In genomic region chr9:44405011-44405410, GRCm38 (mm10) we compare ENCODE assay signal across 25 mouse cellular contexts. TPM values are rescaled to one million over a fixed set of nuclear protein-coding genes. Genes with fewer than 3 reads are reported as not detected.
DNase-seq lines count a peak whose midpoint lies in the region; ATAC-seq and TF ChIP-seq lines count a peak whose summit lies in the region.
"Had no signal": no experiment of that assay in that cellular context is flagged by ENCODE, and none has a peak within 500 bp of the region (broad histone marks: within the 10 kb centered on the region; RNA-seq: fewer than 3 reads in every experiment).

No protein-coding gene starts in this region.

- no peak for ATAC-seq in hindbrain, embryonic 15.5 days (ENCODE audit: low FRiP score, low read depth)
- no peak for ATAC-seq in hindbrain, postnatal 0 days
- ATAC-seq in liver, embryonic 12.5 days, result no peak
- ATAC-seq: activated CD4-positive, CD25-positive, alpha-beta regulatory T cell, adult 4 months; CD4-positive, CD25-positive, alpha-beta regulatory T cell, adult 4 months; forebrain, embryonic 13.5 days; Patski had no signal

- H3K9ac ChIP-seq in hindbrain, embryonic 15.5 days, result no peak overlapping the region
- H3K9ac ChIP-seq in hindbrain, postnatal 0 days (replicated peaks; ENCODE audit: low read length), result no peak overlapping the region
- H3K9ac ChIP-seq in liver, adult 2 months (ENCODE audit: low read depth, low read length), result no peak overlapping the region
- no peak overlapping the region for H3K9ac ChIP-seq in liver, embryonic 12.5 days
- H3K9ac ChIP-seq: embryonic facial prominence, embryonic 12.5 days; forebrain, embryonic 13.5 days had no signal

- H3K4me1 ChIP-seq in heart, embryonic 10.5 days, result peaks cover 9% of the 10 kb centered on the region; the same call in 1 of the 2 replicates
- H3K4me1 ChIP-seq in hindbrain, embryonic 15.5 days (replicated peaks), result peaks cover 38% of the 10 kb centered on the region
- H3K4me1 ChIP-seq in hindbrain, postnatal 0 days (ENCODE audit: insufficient read depth, low read length), result no peaks in the 10 kb centered on the region; the same call in 1 of the 2 replicates
- peaks cover 29% of the 10 kb centered on the region for H3K4me1 ChIP-seq in liver, adult 2 months (ENCODE audit: control insufficient read depth, insufficient read depth, low read length)
- peaks cover 51% of the 10 kb centered on the region for H3K4me1 ChIP-seq in liver, embryonic 12.5 days

- no peak overlapping the region for H3K27ac ChIP-seq in heart, embryonic 10.5 days
- no peak overlapping the region for H3K27ac ChIP-seq in hindbrain, embryonic 15.5 days (replicated peaks)
- no peak overlapping the region for H3K27ac ChIP-seq in hindbrain, postnatal 0 days
- peak overlapping the region; percentile 57 for H3K27ac ChIP-seq in liver, adult 2 months (replicated peaks; ENCODE audit: insufficient read depth, low read depth, low read length)
- no peak overlapping the region for H3K27ac ChIP-seq in liver, embryonic 12.5 days
- H3K27ac ChIP-seq: embryonic facial prominence, embryonic 10.5 days; embryonic facial prominence, embryonic 12.5 days; forebrain, embryonic 13.5 days had no signal

- no peak for TF ChIP-seq POLR2A in liver, adult 2 months (IDR thresholded peaks at IDR 0.05; ENCODE audit: extremely low read depth, insufficient read depth, low read length)

- WGBS in heart, embryonic 10.5 days, result 78% methylated on average over 3 of the region's 3 CpGs
- WGBS in hindbrain, embryonic 15.5 days, result 87% methylated on average over 3 of the region's 3 CpGs
- 83% methylated on average over 3 of the region's 3 CpGs for WGBS in hindbrain, postnatal 0 days
- 33% methylated on average over 3 of the region's 3 CpGs for WGBS in liver, adult 2 months
- WGBS in liver, embryonic 12.5 days (ENCODE audit: insufficient replicate concordance), result 80% methylated on average over 3 of the region's 3 CpGs

- TF ChIP-seq CTCF in hindbrain, postnatal 0 days (IDR thresholded peaks at IDR 0.05; ENCODE audit: low read depth), result no peak
- no peak for TF ChIP-seq CTCF in liver, adult 2 months (IDR thresholded peaks at IDR 0.05; ENCODE audit: low read depth, low read length)

- H3K79me2 ChIP-seq in liver, adult 2 months (ENCODE audit: control insufficient read depth, insufficient read depth, low read length), result peaks cover 3% of the 10 kb centered on the region; the same call in 1 of the 2 replicates

- H3K4me2 ChIP-seq in hindbrain, embryonic 15.5 days, result 0 out of 2 replicates have a peak overlapping the region, but pooled peaks have one; percentile 78
- no peak overlapping the region for H3K4me2 ChIP-seq in hindbrain, postnatal 0 days (ENCODE audit: low read depth, low read length)
- no peak overlapping the region for H3K4me2 ChIP-seq in liver, embryonic 12.5 days
- H3K4me2 ChIP-seq: embryonic facial prominence, embryonic 12.5 days had no signal

- H3K27me3 ChIP-seq in heart, embryonic 10.5 days (ENCODE audit: insufficient read depth, poor library complexity, severe bottlenecking), result no peaks in the 10 kb centered on the region
- no peaks in the 10 kb centered on the region for H3K27me3 ChIP-seq in hindbrain, embryonic 15.5 days
- no peaks in the 10 kb centered on the region for H3K27me3 ChIP-seq in hindbrain, postnatal 0 days (ENCODE audit: insufficient read depth, low read length)
- no peaks in the 10 kb centered on the region for H3K27me3 ChIP-seq in liver, adult 2 months (ENCODE audit: control insufficient read depth, insufficient read depth, low read length)
- no peaks in the 10 kb centered on the region for H3K27me3 ChIP-seq in liver, embryonic 12.5 days (replicated peaks)
- H3K27me3 ChIP-seq: CH12.LX; embryonic facial prominence, embryonic 12.5 days; forebrain, embryonic 13.5 days; Patski had no signal

- H3K9me3 ChIP-seq in heart, embryonic 10.5 days, result no peaks in the 10 kb centered on the region
- no peaks in the 10 kb centered on the region for H3K9me3 ChIP-seq in hindbrain, embryonic 15.5 days
- H3K9me3 ChIP-seq in hindbrain, postnatal 0 days (ENCODE audit: low read length), result no peaks in the 10 kb centered on the region
- no peaks in the 10 kb centered on the region for H3K9me3 ChIP-seq in liver, embryonic 12.5 days (replicated peaks)
- H3K9me3 ChIP-seq: embryonic facial prominence, embryonic 10.5 days; embryonic facial prominence, embryonic 12.5 days; forebrain, embryonic 13.5 days; G1E had no signal

- H3K4me3 ChIP-seq in heart, embryonic 10.5 days, result no peak overlapping the region
- no peak overlapping the region for H3K4me3 ChIP-seq in hindbrain, embryonic 15.5 days
- H3K4me3 ChIP-seq in hindbrain, postnatal 0 days (ENCODE audit: low read length), result no peak overlapping the region
- H3K4me3 ChIP-seq in liver, adult 2 months (ENCODE audit: insufficient read depth, low read depth, low read length), result no peak overlapping the region
- H3K4me3 ChIP-seq in liver, embryonic 12.5 days, result no peak overlapping the region
- H3K4me3 ChIP-seq: embryonic facial prominence, embryonic 12.5 days; forebrain, embryonic 13.5 days had no signal

- peak; percentile 89 for DNase-seq in heart, adult 11 months
- no peak for DNase-seq in heart, embryonic 10.5 days (ENCODE audit: low spot score)
- no peak for DNase-seq in hindbrain, postnatal 0 days (ENCODE audit: low spot score)
- DNase-seq in kidney, adult 9 months, result peak; percentile 8
- no peak for DNase-seq in kidney, postnatal 10 days
- DNase-seq in liver, adult 2 months (ENCODE audit: extremely low read depth, low read depth, low spot score), result peak; percentile 75
- DNase-seq: adrenal gland, adult 8-10 months; adrenal gland, postnatal 14 days; adrenal gland, postnatal 36 days; B cell, adult 2 months; cerebellum, adult 11-12 months; cerebellum, adult 2 months; cerebellum, adult 9-10 months; cerebellum, postnatal 10 days; cerebellum, postnatal 25 days had no signal

- peaks cover 68% of the 10 kb centered on the region for H3K36me3 ChIP-seq in heart, embryonic 10.5 days
- peaks cover 65% of the 10 kb centered on the region for H3K36me3 ChIP-seq in hindbrain, embryonic 15.5 days
- H3K36me3 ChIP-seq in hindbrain, postnatal 0 days (ENCODE audit: insufficient read depth, low read length), result peaks cover 56% of the 10 kb centered on the region
- peaks cover 38% of the 10 kb centered on the region for H3K36me3 ChIP-seq in liver, adult 2 months (ENCODE audit: control insufficient read depth, insufficient read depth, low read length)
- peaks cover 73% of the 10 kb centered on the region for H3K36me3 ChIP-seq in liver, embryonic 12.5 days

RNA-seq across cellular contexts. Expression of gene Rps25, which starts 1.9 kb away (rescaled TPM):
- polyA plus RNA-seq in heart, embryonic 10.5 days (2016; fragmentation: Nextera tagmentation; extraction: Ambion mirVana), result 1,461 and 1,463 TPM in 2 replicates
- 1,001 and 1,147 TPM in 2 replicates for polyA plus RNA-seq in hindbrain, embryonic 15.5 days (2015; fragmentation: Nextera tagmentation; extraction: Ambion mirVana)
- total RNA-seq in hindbrain, postnatal 0 days (2014; rRNA removed), result 190 and 229 TPM in 2 replicates
- polyA plus RNA-seq in hindbrain, postnatal 0 days (2015; fragmentation: Nextera tagmentation; extraction: Ambion mirVana), result 1,650 and 1,709 TPM in 2 replicates
- 455 and 516 TPM in 2 replicates for total RNA-seq in liver, adult 2 months (2014; rRNA removed)
- 82.7 and 98.8 TPM in 2 replicates for polyA plus RNA-seq in liver, adult 2 months (2012; rRNA removed)
- 1,783 and 1,792 TPM in 2 replicates for polyA plus RNA-seq in liver, embryonic 12.5 days (2016; fragmentation: Nextera tagmentation; extraction: Ambion mirVana)

RNA-seq across cellular contexts. Expression of gene Trappc4, which starts 2.4 kb away (rescaled TPM):
- polyA plus RNA-seq in heart, embryonic 10.5 days (2016; fragmentation: Nextera tagmentation; extraction: Ambion mirVana), result 104 and 117 TPM in 2 replicates
- polyA plus RNA-seq in hindbrain, embryonic 15.5 days (2015; fragmentation: Nextera tagmentation; extraction: Ambion mirVana), result 287 and 295 TPM in 2 replicates
- 108 and 120 TPM in 2 replicates for total RNA-seq in hindbrain, postnatal 0 days (2014; rRNA removed)
- polyA plus RNA-seq in hindbrain, postnatal 0 days (2015; fragmentation: Nextera tagmentation; extraction: Ambion mirVana), result 293 and 307 TPM in 2 replicates
- 31.0 and 35.0 TPM in 2 replicates for total RNA-seq in liver, adult 2 months (2014; rRNA removed)
- 28.0 and 30.7 TPM in 2 replicates for polyA plus RNA-seq in liver, adult 2 months (2012; rRNA removed)
- 77.7 and 79.9 TPM in 2 replicates for polyA plus RNA-seq in liver, embryonic 12.5 days (2016; fragmentation: Nextera tagmentation; extraction: Ambion mirVana)

RNA-seq across cellular contexts. Expression of gene Slc37a4, which starts 8.4 kb away (rescaled TPM):
- 25.3 and 33.4 TPM in 2 replicates for polyA plus RNA-seq in heart, embryonic 10.5 days (2016; fragmentation: Nextera tagmentation; extraction: Ambion mirVana)
- 50.2 and 56.3 TPM in 2 replicates for polyA plus RNA-seq in hindbrain, embryonic 15.5 days (2015; fragmentation: Nextera tagmentation; extraction: Ambion mirVana)
- total RNA-seq in hindbrain, postnatal 0 days (2014; rRNA removed), result 72.7 and 93.9 TPM in 2 replicates
- polyA plus RNA-seq in hindbrain, postnatal 0 days (2015; fragmentation: Nextera tagmentation; extraction: Ambion mirVana), result 40.2 and 40.3 TPM in 2 replicates
- 250 and 307 TPM in 2 replicates for total RNA-seq in liver, adult 2 months (2014; rRNA removed)
- polyA plus RNA-seq in liver, adult 2 months (2012; rRNA removed), result 153 and 185 TPM in 2 replicates
- 19.7 and 21.1 TPM in 2 replicates for polyA plus RNA-seq in liver, embryonic 12.5 days (2016; fragmentation: Nextera tagmentation; extraction: Ambion mirVana)

RNA-seq across cellular contexts. Expression of gene Ccdc84, which starts 13.4 kb away (rescaled TPM):
- polyA plus RNA-seq in heart, embryonic 10.5 days (2016; fragmentation: Nextera tagmentation; extraction: Ambion mirVana), result 21.9 and 28.0 TPM in 2 replicates
- polyA plus RNA-seq in hindbrain, embryonic 15.5 days (2015; fragmentation: Nextera tagmentation; extraction: Ambion mirVana), result 32.0 and 34.9 TPM in 2 replicates
- 14.7 and 23.6 TPM in 2 replicates for total RNA-seq in hindbrain, postnatal 0 days (2014; rRNA removed)
- 26.0 and 31.1 TPM in 2 replicates for polyA plus RNA-seq in hindbrain, postnatal 0 days (2015; fragmentation: Nextera tagmentation; extraction: Ambion mirVana)
- total RNA-seq in liver, adult 2 months (2014; rRNA removed), result 8.8 and 10.2 TPM in 2 replicates
- 14.7 and 22.0 TPM in 2 replicates for polyA plus RNA-seq in liver, adult 2 months (2012; rRNA removed)
- polyA plus RNA-seq in liver, embryonic 12.5 days (2016; fragmentation: Nextera tagmentation; extraction: Ambion mirVana), result 16.8 and 18.6 TPM in 2 replicates

RNA-seq across cellular contexts. Expression of gene Hyou1, which starts 25.7 kb away (rescaled TPM):
- 23.4 and 25.0 TPM in 2 replicates for polyA plus RNA-seq in heart, embryonic 10.5 days (2016; fragmentation: Nextera tagmentation; extraction: Ambion mirVana)
- polyA plus RNA-seq in hindbrain, embryonic 15.5 days (2015; fragmentation: Nextera tagmentation; extraction: Ambion mirVana), result 27.4 and 27.6 TPM in 2 replicates
- total RNA-seq in hindbrain, postnatal 0 days (2014; rRNA removed), result 60.6 and 95.7 TPM in 2 replicates
- polyA plus RNA-seq in hindbrain, postnatal 0 days (2015; fragmentation: Nextera tagmentation; extraction: Ambion mirVana), result 15.5 and 17.4 TPM in 2 replicates
- total RNA-seq in liver, adult 2 months (2014; rRNA removed), result 87.8 and 131 TPM in 2 replicates
- polyA plus RNA-seq in liver, adult 2 months (2012; rRNA removed), result 75.0 and 111 TPM in 2 replicates
- polyA plus RNA-seq in liver, embryonic 12.5 days (2016; fragmentation: Nextera tagmentation; extraction: Ambion mirVana), result 24.4 and 26.4 TPM in 2 replicates

Comparison
In these comparisons a context has a peak if more than half of its experiments do, and no peak if none do; other contexts are left out.
1. DNase-seq: peak in heart, adult 11 months (single experiment), kidney, adult 9 months (single experiment) and liver, adult 2 months (single experiment); none in heart, embryonic 10.5 days (single experiment), hindbrain, postnatal 0 days (single experiment) and kidney, postnatal 10 days (single experiment).
2. RNA of gene Rps25, which starts 1.9 kb away (polyA plus RNA-seq): 1,783 to 1,792 TPM in liver, embryonic 12.5 days, 1,650 to 1,709 TPM in hindbrain, postnatal 0 days, 1,461 to 1,463 TPM in heart, embryonic 10.5 days and 1,001 to 1,147 TPM in hindbrain, embryonic 15.5 days; 82.7 to 98.8 TPM in liver, adult 2 months; every median in the first group is over 10 times any median in the second.